Mouse (Mus musculus) Patski (cell line): ENCODE data around the gene Cxcl1. TPM values are rescaled to one million over a fixed set of nuclear protein-coding genes. Genes with fewer than 3 reads are reported as not detected.

Experiments used
- ATAC-seq: fragments of 100-300 bp; one replicate; pipeline ENCODE4 v1.8.0; 2021
- CTCF ChIA-PET: fragments of 350-600 bp; sonication (Branson Sonifier 250); formaldehyde crosslinking; loops from one replicate; lab custom pipeline; 2022; ENCODE audit warnings: inconsistent platforms; lab: Charles Lee
- POLR2A ChIA-PET: fragments of 350-600 bp; sonication (Branson Sonifier 250); formaldehyde crosslinking; loops from one replicate; lab custom pipeline; 2022; ENCODE audit warnings: antibody characterized with exemption, inconsistent platforms; lab: Charles Lee
- DNase-seq: peaks from one replicate; pipeline ENCODE4 v3.0.0-alpha.2; 2011; ENCODE audit warnings: low read depth, low spot score
- H3K27me3 ChIP-seq: fragments of 371-371 bp; one replicate; pipeline ENCODE4 v1.5.1; 2021
- CTCF ChIP-seq: fragments of 100-300 bp; IDR thresholded peaks from one replicate; pipeline ENCODE4 v1.5.1; 2021
- in situ Hi-C: fragments of 300-500 bp; cut with MboI; formaldehyde crosslinking; loops from 3 replicates; pipeline ENCODE4 v1.11.1; 2018; ENCODE audit warnings: low pct_unique_long_range_greater_than_20kb, mixed read lengths
- polyA plus RNA-seq: library from polyadenylated mRNA; unstranded; gene quantifications from one replicate; pipeline ENCODE4 v1.2.3, GENCODE M21; 2021

Cxcl1 gene
- polyA plus RNA-seq, 1 experiment from 2014 or later = 86.7 TPM

- ChIA-PET CTCF (interaction anchor here (1.0 kb wide), 1 partner anchor 10 kb away, joined by 4 read pairs; no protein-coding TSS in a partner anchor), POLR2A (interaction anchor here (0.6 kb wide), 1 partner anchor 29 kb away, joined by 3 read pairs; no protein-coding TSS in a partner anchor)
- no peak for ATAC-seq
- no peak for DNase-seq
- no peak for TF ChIP-seq CTCF
- no peaks in the 10 kb centered on the region for H3K27me3 ChIP-seq
- in situ Hi-C loops = no loop called here
Observed at GRCm38 (mm10) chr5:90936706-90937105, 45.7 kb downstream of the Cxcl1 start.

Other genes starting within 250 kb of the Cxcl1 start
- 11.9 TPM for gene Cxcl5, start 131.9 kb upstream of the Cxcl1 start, polyA plus RNA-seq
- 41.7 TPM for gene Ppbp, start 122.7 kb upstream of the Cxcl1 start, polyA plus RNA-seq
- not detected for gene Pf4, start 118.8 kb upstream of the Cxcl1 start, polyA plus RNA-seq
- gene Cxcl3, start 105.1 kb upstream of the Cxcl1 start, polyA plus RNA-seq = not detected
- 0.04 TPM for gene Cxcl15, start 96.7 kb upstream of the Cxcl1 start, polyA plus RNA-seq
- 0.24 TPM for gene Cxcl2, start 12.6 kb downstream of the Cxcl1 start, polyA plus RNA-seq
- gene Mthfd2l, start 39.9 kb downstream of the Cxcl1 start, polyA plus RNA-seq = 30.6 TPM
- gene Epgn, start 136.2 kb downstream of the Cxcl1 start, polyA plus RNA-seq = 0.09 TPM
- gene Ereg, start 183.4 kb downstream of the Cxcl1 start, polyA plus RNA-seq = 1.6 TPM
- gene Areg, start 248.4 kb downstream of the Cxcl1 start, polyA plus RNA-seq = 0.13 TPM